Mouse (Mus musculus) olfactory bulb, adult 2 months (tissue): ENCODE results near the gene Aebp2.

Experiments used
- CTCF ChIP-seq: fragments of 200-500 bp; IDR thresholded peaks from 2 replicates; pipeline ENCODE4 v1.5.1; 2012; ENCODE audit warnings: low read depth, mild to moderate bottlenecking, low read length, moderate library complexity; ENCODE audit not compliant: insufficient read depth
- POLR2A ChIP-seq: fragments of 200-500 bp; IDR thresholded peaks from 2 replicates; pipeline ENCODE4 v1.6.1; 2012; ENCODE audit warnings: mild to moderate bottlenecking, low read depth, low read length, moderate library complexity; ENCODE audit not compliant: insufficient read depth

- TF ChIP-seq CTCF (no peak), POLR2A (no peak)
Observed at GRCm38 (mm10) chr6:140613822-140614221, 8.6 kb upstream of the Aebp2 start.
